In the genomic region with DNA sequence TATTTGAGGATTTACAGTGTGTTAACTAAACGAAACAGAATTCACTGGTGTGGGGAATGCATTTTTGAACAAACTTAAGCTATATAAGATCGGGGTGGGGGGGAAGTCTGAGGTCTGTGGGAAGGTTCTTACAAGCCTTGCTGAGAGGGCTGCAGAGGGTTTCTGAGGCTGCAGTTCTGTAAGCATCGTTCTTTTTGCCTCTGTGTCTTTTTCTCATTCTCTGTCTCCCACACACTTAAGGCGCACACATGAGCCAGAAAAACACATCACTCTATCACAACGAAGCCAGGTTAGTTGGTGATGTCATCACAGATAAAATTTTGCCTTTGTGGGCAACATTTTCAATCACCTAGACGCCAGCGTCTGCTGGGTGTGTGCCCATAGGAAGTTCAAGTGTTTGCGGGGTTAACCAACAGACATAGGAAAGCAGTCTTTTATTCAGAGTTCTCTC, we compare ENCODE assay signal across 8 mouse cellular contexts.
DNase-seq lines count a peak whose midpoint lies in the region; ATAC-seq lines count a peak whose summit lies in the region.

No protein-coding gene starts in this region.

- peak; percentile 55 for DNase-seq in retina, embryonic 14.5 days (ENCODE audit: low spot score)
- no peak for DNase-seq in retina, postnatal 1 day
- DNase-seq in cerebellum, adult 18-20 months: peak; percentile 44 to 63
- DNase-seq in heart, embryonic 10.5 days (ENCODE audit: low spot score): no peak
- peak; percentile 30 to 47 for DNase-seq in layer of hippocampus, postnatal 10 days (ENCODE audit: low spot score in 2 of 2)
- no peak for DNase-seq in adrenal gland, adult 18-20 months (ENCODE audit: low spot score in 2 of 2)

- peak overlapping the region; percentile 61 for H3K4me2 ChIP-seq in stomach, embryonic 14.5 days (replicated peaks; ENCODE audit: low read depth, low read length)

- peak overlapping the region; percentile 71 for H3K9ac ChIP-seq in stomach, embryonic 14.5 days (replicated peaks; ENCODE audit: low read depth, low read length)

- H3K27ac ChIP-seq in heart, embryonic 10.5 days: peak overlapping the region; percentile 94
- H3K27ac ChIP-seq in stomach, embryonic 14.5 days (ENCODE audit: low read length): peak overlapping the region; percentile 94; the same call in 1 of the 2 replicates

- 29% methylated on average over 8 of the region's 8 CpGs for WGBS in heart, embryonic 10.5 days
- 3% methylated on average over 8 of the region's 8 CpGs for WGBS in stomach, embryonic 14.5 days

- ATAC-seq in megakaryocyte, adult 5-6 weeks (ENCODE audit: poor library complexity, severe bottlenecking): peak; percentile 14; the same call in 1 of the 2 replicates
- no peak for ATAC-seq in stomach, embryonic 14.5 days (ENCODE audit: insufficient number of reproducible peaks, insufficient read depth, low FRiP score, low read depth)

- H3K9me3 ChIP-seq in heart, embryonic 10.5 days: no peaks in the 10 kb centered on the region
- H3K9me3 ChIP-seq in stomach, embryonic 14.5 days (ENCODE audit: control insufficient read depth, low read depth, low read length): no peaks in the 10 kb centered on the region

- no peaks in the 10 kb centered on the region for H3K27me3 ChIP-seq in heart, embryonic 10.5 days (ENCODE audit: insufficient read depth, poor library complexity, severe bottlenecking)
- H3K27me3 ChIP-seq in stomach, embryonic 14.5 days (ENCODE audit: control insufficient read depth, insufficient read depth, low read length): no peaks in the 10 kb centered on the region

- peaks cover 9% of the 10 kb centered on the region; the same call in 1 of the 2 replicates for H3K4me1 ChIP-seq in heart, embryonic 10.5 days
- H3K4me1 ChIP-seq in stomach, embryonic 14.5 days (ENCODE audit: control insufficient read depth, insufficient read depth, low read length): peaks cover 3% of the 10 kb centered on the region

- H3K36me3 ChIP-seq in heart, embryonic 10.5 days: no peaks in the 10 kb centered on the region
- no peaks in the 10 kb centered on the region for H3K36me3 ChIP-seq in stomach, embryonic 14.5 days (ENCODE audit: control insufficient read depth, insufficient read depth, low read length)

- H3K4me3 ChIP-seq in heart, embryonic 10.5 days: peak overlapping the region; percentile 81
- H3K4me3 ChIP-seq in stomach, embryonic 14.5 days (ENCODE audit: low read depth, low read length): peak overlapping the region; percentile 65

Comparison
In these comparisons a context has a peak if more than half of its experiments do, and no peak if none do; other contexts are left out.
1. DNase-seq: peak in retina, embryonic 14.5 days (single experiment), cerebellum, adult 18-20 months (2 of 2) and layer of hippocampus, postnatal 10 days (2 of 2); none in retina, postnatal 1 day (single experiment), heart, embryonic 10.5 days (single experiment) and adrenal gland, adult 18-20 months (0 of 2).